Mouse (Mus musculus) lung, embryonic 14.5 days (tissue): ENCODE data around the gene Tsen54. TPM values are rescaled to one million over a fixed set of nuclear protein-coding genes. Genes with fewer than 3 reads are reported as not detected.
"Not testable (repeated sequence)": the region's sequence is repeated elsewhere in the genome, so short reads cannot be mapped to it uniquely, and the experiment has no call there.

Experiments used
- ATAC-seq: fragments of 200-750 bp; cut with Nextera tagmentation; 2 replicates; pipeline ENCODE4 v1.8.0; 2017; ENCODE audit warnings: mild to moderate bottlenecking, moderate TSS enrichment, moderate library complexity; ENCODE audit not compliant: insufficient read depth
- DNase-seq: peaks from one replicate; pipeline ENCODE4 v3.0.0-alpha.2; 2015
- H3K27ac ChIP-seq: fragments of 300-500 bp; sonication (generic); 2 replicates; pipeline ENCODE4 v1.5.1; 2014; ENCODE audit warnings: low read depth, mild to moderate bottlenecking, moderate library complexity
- H3K27me3 ChIP-seq: fragments of 300-500 bp; sonication (generic); 2 replicates; pipeline ENCODE4 v1.6.1; 2014; ENCODE audit warnings: low read length, control low read depth; ENCODE audit not compliant: insufficient read depth
- H3K36me3 ChIP-seq: fragments of 300-500 bp; sonication (generic); 2 replicates; pipeline ENCODE4 v1.6.1; 2014; ENCODE audit warnings: control low read depth; ENCODE audit not compliant: insufficient read depth
- H3K4me1 ChIP-seq: fragments of 300-500 bp; sonication (generic); 2 replicates; pipeline ENCODE4 v1.6.1; 2014; ENCODE audit warnings: antibody characterized with exemption, control low read depth; ENCODE audit not compliant: insufficient read depth
- H3K4me2 ChIP-seq: fragments of 300-500 bp; sonication (generic); 2 replicates; pipeline ENCODE4 v1.6.1; 2014; ENCODE audit warnings: mild to moderate bottlenecking
- H3K4me3 ChIP-seq: fragments of 300-500 bp; sonication (generic); 2 replicates; pipeline ENCODE4 v1.5.1; 2014; ENCODE audit warnings: low read depth, low read length
- H3K9ac ChIP-seq: fragments of 300-500 bp; sonication (generic); 2 replicates; pipeline ENCODE4 v1.6.1; 2014
- H3K9me3 ChIP-seq: fragments of 300-500 bp; sonication (generic); 2 replicates; pipeline ENCODE4 v1.6.1; 2016; ENCODE audit warnings: low read depth, low read length, control low read depth
- CTCF ChIP-seq: IDR thresholded peaks from 2 replicates; pipeline ENCODE4 v1.5.1; 2016; ENCODE audit warnings: antibody characterized with exemption, low read depth
- WGBS: fragments of 180-500 bp; shearing (Covaris S2); extraction: QIAGEN DNeasy Blood & Tissue Kit; methylation state at CpG from one replicate; pipeline ENCODE4 v1.1.7; 2014; 5-methylcytosine and 5-hydroxymethylcytosine counted together
- polyA plus RNA-seq: library from polyadenylated mRNA; unstranded; fragments of >200 nt; fragmentation: Nextera tagmentation; extraction: Ambion mirVana; gene quantifications from 2 replicates; pipeline ENCODE4 v1.2.1, GENCODE M21; 2014

The Tsen54 gene
- polyA plus RNA-seq, 1 experiment from 2014 or later = 35.0 TPM

DNA sequence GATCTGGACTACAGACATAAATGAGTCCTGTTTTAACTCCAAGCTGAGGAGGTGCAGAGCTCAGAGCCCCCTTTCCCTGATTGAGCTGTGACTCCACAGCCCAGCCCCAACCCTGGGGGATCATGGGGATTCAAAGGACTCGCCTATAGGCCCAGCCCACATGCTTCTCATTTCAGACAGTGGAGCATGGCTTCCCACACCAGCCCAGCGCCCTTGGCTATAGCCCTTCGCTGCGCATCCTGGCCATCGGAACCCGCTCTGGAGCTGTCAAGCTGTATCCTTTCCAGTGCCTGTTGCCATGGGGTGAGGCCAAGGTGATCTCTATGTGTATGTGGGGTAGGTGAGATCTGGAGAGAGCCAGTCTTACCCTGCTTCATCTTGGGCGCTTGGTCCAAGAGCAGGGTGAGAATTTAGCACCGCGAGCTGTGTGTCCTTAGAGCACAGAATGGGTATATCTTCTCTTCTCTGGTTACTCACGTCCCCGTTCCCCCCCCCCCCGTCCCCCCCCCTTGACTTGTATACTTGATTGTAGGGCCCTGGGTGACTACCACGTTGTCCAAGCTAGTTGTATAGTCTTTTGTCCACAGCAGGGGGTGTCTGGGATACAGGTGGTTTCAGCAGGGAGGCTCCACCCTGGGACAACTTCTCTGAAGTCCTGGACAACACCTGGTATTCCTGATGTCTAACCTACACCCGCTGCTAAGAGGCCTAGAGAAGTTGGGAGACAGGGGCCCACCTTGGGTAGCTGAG lies 28.8 kb downstream of the Tsen54 start:
- H3K27me3 ChIP-seq = no peaks in the 10 kb centered on the region
- H3K4me1 ChIP-seq = peaks cover 40% of the 10 kb centered on the region
- no peak overlapping the region for H3K4me3 ChIP-seq
- H3K27ac ChIP-seq = peak overlapping the region; percentile 87
- no peak overlapping the region for H3K9ac ChIP-seq
- TF ChIP-seq CTCF = no peak
- H3K36me3 ChIP-seq = peaks cover 25% of the 10 kb centered on the region
- 70% methylated on average over 14 of the region's 14 CpGs for WGBS
- H3K9me3 ChIP-seq = 0 out of 2 replicates have a peak, but pooled peaks cover 3% of the 10 kb centered on the region
- H3K4me2 ChIP-seq = no peak overlapping the region; the same call in 1 of the 2 replicates
- no peak for ATAC-seq
- no peak for DNase-seq

DNA sequence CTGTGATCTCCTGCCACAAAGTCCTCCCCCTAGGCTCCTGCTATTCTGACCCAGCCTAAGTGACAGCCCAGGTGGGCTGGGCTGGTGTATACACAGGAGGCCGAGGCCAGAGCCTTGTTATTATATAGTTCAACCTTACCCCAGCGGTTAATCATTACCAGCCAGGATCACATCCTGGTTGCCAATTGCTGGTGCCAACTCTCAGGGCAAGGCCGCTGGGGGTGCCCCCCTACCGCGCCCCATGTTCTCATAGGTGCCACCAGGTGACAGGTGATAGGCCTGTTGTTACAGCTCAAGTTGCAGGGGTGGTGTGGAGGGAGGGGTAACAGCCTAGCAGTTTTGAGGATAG lies 29.3 kb downstream of the Tsen54 start:
- Histone ChIP-seq H3K4me1 (peaks cover 39% of the 10 kb centered on the region), H3K36me3 (peaks cover 30% of the 10 kb centered on the region), H3K27ac (peak overlapping the region; percentile 50), H3K4me3 (no peak overlapping the region), H3K27me3 (no peaks in the 10 kb centered on the region), H3K9ac (no peak overlapping the region), H3K9me3 (0 out of 2 replicates have a peak, but pooled peaks cover 3% of the 10 kb centered on the region), H3K4me2 (no peak overlapping the region; the same call in 1 of the 2 replicates)
- no peak for TF ChIP-seq CTCF
- WGBS = 71% methylated on average over 5 of the region's 5 CpGs
- DNase-seq = peak; percentile 34
- no peak for ATAC-seq

GRCm38 (mm10) chr11:115844240-115844639 lies 29.7 kb downstream of the Tsen54 start:
- H3K27ac ChIP-seq = peak overlapping the region; percentile 50; the same call in 1 of the 2 replicates
- no peak for TF ChIP-seq CTCF
- ATAC-seq = no peak
- 60% methylated on average over 8 of the region's 8 CpGs for WGBS
- H3K27me3 ChIP-seq = no peaks in the 10 kb centered on the region
- no peak overlapping the region; the same call in 1 of the 2 replicates for H3K4me2 ChIP-seq
- 0 out of 2 replicates have a peak, but pooled peaks cover 3% of the 10 kb centered on the region for H3K9me3 ChIP-seq
- H3K36me3 ChIP-seq = peaks cover 33% of the 10 kb centered on the region
- H3K9ac ChIP-seq = no peak overlapping the region
- no peak for DNase-seq
- H3K4me3 ChIP-seq = no peak overlapping the region
- peaks cover 36% of the 10 kb centered on the region for H3K4me1 ChIP-seq

DNA sequence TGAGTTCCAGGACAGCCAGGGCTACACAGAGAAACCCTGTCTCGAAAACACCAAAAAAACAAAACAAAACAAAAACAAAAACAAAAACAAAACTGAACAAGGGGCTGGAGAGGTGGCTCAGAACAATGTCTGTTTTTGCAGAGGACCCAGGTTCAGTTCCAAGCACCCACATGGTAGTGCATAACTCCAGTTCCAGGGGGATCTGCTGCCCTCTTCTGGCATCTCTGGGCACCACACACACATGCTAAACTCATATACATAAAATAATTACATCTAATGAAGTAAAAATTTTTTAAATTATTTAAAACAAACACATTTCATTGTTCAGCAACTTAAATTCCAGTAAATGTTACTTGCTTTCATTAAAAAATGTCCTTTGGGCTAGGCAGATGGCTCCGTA lies 31.3 kb downstream of the Tsen54 start:
- 89% methylated on average over 2 of the region's 2 CpGs for WGBS

DNA sequence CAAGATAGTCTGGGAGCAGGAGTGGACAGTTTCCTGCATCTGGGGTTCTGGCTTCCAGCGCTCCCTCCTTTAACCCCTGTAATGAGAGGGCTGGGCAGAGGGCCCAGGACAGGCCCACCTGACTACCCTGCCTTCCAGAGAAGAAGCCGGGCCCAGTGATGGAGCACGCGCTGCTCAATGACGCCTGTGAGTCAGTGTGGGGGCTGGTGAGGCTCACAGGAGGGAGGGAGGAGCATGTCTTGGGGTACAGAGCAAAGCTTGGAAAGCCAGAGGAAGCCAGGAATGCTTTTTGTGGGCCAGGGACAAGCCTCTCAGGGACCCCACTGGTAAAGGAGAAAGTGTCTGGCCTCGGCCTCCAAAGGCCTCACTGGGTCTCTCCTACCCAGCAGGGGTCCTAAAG lies 40.1 kb downstream of the Tsen54 start:
- Histone ChIP-seq H3K27ac (no peak overlapping the region), H3K4me2 (no peak overlapping the region), H3K4me3 (no peak overlapping the region), H3K36me3 (peaks cover 33% of the 10 kb centered on the region), H3K9ac (no peak overlapping the region), H3K9me3 (no peaks in the 10 kb centered on the region), H3K4me1 (no peaks in the 10 kb centered on the region), H3K27me3 (peaks cover 22% of the 10 kb centered on the region)
- ATAC-seq (no peak), DNase-seq (no peak)
- TF ChIP-seq CTCF = no peak
- WGBS = 72% methylated on average over 6 of the region's 6 CpGs

More for the DNA sequence above, 31.3 kb downstream of the Tsen54 start:
- H3K27me3 ChIP-seq = no peaks in the 10 kb centered on the region
- 0 out of 2 replicates have a peak, but pooled peaks cover 3% of the 10 kb centered on the region for H3K9me3 ChIP-seq
- H3K4me1 ChIP-seq = peaks cover 29% of the 10 kb centered on the region
- DNase-seq = no peak
- no peak for ATAC-seq
- H3K36me3 ChIP-seq = peaks cover 41% of the 10 kb centered on the region
- H3K9ac ChIP-seq = no peak overlapping the region
- no peak overlapping the region for H3K27ac ChIP-seq
- TF ChIP-seq CTCF = no peak; the same call in 1 of the 2 replicates
- no peak overlapping the region for H3K4me2 ChIP-seq
- no peak overlapping the region for H3K4me3 ChIP-seq

DNA sequence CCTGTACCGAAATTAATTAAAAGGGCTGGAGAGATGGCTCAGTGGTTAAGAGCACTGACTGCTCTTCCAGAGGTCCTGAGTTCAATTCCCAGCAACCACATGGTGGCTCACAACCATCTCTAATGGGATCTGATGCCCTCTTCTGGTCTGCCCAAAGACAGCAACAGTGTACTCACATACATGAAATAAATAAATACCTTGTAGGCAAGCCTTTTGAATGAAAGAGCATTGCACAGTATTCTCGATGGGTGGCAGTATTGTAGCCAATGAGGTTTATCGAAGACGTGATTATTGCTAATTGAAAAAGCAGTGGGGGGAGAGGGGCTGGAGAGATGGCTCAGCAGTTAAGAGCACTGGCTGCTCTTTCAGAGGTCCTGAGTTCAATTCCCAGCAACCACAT lies 42.6 kb downstream of the Tsen54 start:
- H3K4me3 ChIP-seq, ATAC-seq, H3K4me1 ChIP-seq, H3K9me3 ChIP-seq, H3K9ac ChIP-seq, H3K4me2 ChIP-seq, H3K27ac ChIP-seq, DNase-seq: not testable (repeated sequence)
- Histone ChIP-seq H3K27me3 (peaks cover 33% of the 10 kb centered on the region), H3K36me3 (peaks cover 15% of the 10 kb centered on the region)
- 93% methylated on average over 4 of the region's 4 CpGs for WGBS

- no peak overlapping the region for H3K9ac ChIP-seq
- DNase-seq = no peak
- no peak for ATAC-seq
- no peak overlapping the region for H3K27ac ChIP-seq
- no peak overlapping the region for H3K4me3 ChIP-seq
- H3K4me1 ChIP-seq = no peaks in the 10 kb centered on the region
- TF ChIP-seq CTCF = no peak
- H3K36me3 ChIP-seq = 0 out of 2 replicates have a peak, but pooled peaks cover 9% of the 10 kb centered on the region
- peaks cover 33% of the 10 kb centered on the region for H3K27me3 ChIP-seq
- H3K4me2 ChIP-seq = no peak overlapping the region
- H3K9me3 ChIP-seq = no peaks in the 10 kb centered on the region
- WGBS = 47% methylated on average over 13 of the region's 13 CpGs
These were observed 43.4 kb downstream of the Tsen54 start for GRCm38 (mm10) chr11:115857936-115858335.
